Mouse (Mus musculus): ENCODE results near the gene Vav3. TPM values are rescaled to one million over a fixed set of nuclear protein-coding genes. Genes with fewer than 3 reads are reported as not detected.

The Vav3 gene
- 1.6 and 3.5 TPM in 2 replicates for polyA plus RNA-seq (2012; ENCODE audit: insufficient read depth, insufficient read length, missing spikeins)

DNA sequence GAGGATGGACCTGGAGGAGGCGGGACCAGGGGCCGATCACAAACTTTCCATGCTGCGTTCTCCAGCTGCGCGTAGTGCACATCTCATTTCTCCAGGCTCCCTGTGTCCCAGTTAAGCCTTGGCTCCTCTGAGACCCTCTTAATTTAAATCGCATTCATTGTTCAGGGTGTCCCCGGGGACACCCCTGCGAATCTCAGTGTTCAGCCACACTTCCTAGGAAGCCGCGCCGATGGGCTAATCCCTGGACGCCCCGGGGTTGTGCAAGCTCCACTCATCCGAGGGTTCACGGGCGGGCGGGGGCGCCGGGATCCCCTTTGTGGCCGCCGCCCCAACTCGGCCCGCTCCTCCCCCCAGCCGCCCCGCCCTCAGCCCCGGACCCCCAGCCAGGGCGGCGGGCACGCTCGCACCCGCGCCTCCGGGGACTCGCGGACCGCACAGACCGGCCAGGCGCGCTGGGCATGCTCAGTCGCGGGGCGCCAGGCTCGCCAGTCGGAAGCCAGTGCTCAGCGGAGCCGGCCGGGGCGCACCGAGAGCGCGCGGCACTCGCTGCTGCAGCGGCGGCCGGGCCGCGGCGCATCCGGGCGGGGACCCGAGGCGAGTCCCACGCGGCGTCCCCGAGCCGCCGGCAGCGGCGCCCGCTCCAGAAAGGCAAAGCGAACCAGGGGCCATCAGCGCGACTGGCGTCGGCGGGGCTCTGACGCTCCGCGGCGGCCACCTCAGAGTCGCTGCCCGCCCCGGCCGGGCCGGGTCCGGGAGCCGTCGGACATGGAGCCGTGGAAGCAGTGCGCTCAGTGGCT lies at the start of gene Vav3:
TSS of gene Vav3 (plus strand) at position 380 of the 797 bp plus-strand sequence.
- Histone ChIP-seq H3K27ac (replicated peaks; ENCODE audit: low read depth, low read length) (peak within 1 kb of the TSS; percentile 97), H3K4me3 (ENCODE audit: insufficient read depth, low read depth, low read length) (peak within 1 kb of the TSS; percentile 87), H3K4me1 (ENCODE audit: control insufficient read depth, insufficient read depth, insufficient read length, low read length) (peaks cover 3% of the 10 kb centered on the region; the same call in 1 of the 2 replicates)

DNA sequence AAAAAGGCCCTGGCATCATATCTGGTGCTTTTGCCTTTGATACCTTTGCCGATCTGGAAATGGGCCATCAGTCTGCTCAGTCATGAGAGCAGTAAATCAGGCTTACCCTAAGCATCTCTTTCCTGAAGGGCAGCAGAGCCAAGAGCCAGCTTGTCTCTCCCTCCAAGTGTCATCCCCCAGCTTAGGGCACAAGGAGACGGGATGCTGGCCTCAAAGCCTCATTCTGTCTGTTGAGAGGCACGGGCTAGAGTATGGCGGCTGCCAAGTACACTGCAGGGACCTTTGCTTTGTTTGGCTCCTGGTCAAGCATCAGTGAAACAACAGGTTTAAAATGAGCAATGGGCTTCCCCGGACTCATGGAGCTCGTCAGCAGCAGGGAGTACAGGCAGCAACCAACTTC lies 41.6 kb upstream of the Vav3 start:
- H3K27ac ChIP-seq (replicated peaks; ENCODE audit: low read depth, low read length), result no peak overlapping the region

DNA sequence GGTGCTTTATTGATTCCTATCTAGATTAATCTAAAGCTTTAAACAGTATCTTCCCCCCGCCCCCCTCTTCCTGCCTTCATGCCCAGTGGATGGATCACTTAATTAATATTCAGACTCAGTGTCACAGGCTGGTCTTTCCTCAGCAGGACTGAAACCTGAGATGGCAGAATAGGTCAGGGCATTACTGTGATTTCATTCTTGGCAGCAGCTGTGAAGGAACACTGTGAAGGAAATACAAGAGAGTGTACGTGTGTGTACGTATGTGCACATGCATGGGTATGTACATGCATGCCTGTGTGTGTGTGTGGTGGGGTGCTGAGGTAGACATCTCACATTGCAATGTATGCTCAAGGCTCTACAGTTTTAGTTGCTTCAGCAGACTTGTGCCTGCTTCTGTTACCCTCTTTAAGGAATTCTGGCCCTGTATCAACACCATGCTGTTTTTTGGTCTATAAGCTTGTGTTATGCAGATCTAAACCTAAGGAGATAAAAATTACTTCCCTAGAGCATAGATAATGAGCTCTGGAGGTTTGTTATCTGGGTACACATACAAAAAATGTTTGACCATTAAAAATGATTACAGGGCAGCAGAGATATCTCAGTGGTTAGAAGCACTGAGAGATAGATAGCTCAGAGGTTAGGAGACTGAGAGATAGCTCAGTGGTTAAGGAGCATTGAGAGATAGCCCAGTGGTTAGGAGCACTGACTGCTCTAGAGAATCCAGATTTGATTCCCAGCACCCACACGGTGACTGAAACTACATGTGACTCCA lies 41.0 kb upstream of the Vav3 start:
- Histone ChIP-seq H3K27ac (replicated peaks; ENCODE audit: low read depth, low read length) (no peak overlapping the region), H3K4me3 (ENCODE audit: insufficient read depth, low read depth, low read length) (no peak overlapping the region), H3K4me1 (ENCODE audit: control insufficient read depth, insufficient read depth, insufficient read length, low read length) (no peaks in the 10 kb centered on the region)

More for the DNA sequence above, 41.6 kb upstream of the Vav3 start:
- H3K4me1 ChIP-seq (ENCODE audit: control insufficient read depth, insufficient read depth, insufficient read length, low read length), result no peaks in the 10 kb centered on the region
- H3K4me3 ChIP-seq (ENCODE audit: insufficient read depth, low read depth, low read length), result no peak overlapping the region

DNA sequence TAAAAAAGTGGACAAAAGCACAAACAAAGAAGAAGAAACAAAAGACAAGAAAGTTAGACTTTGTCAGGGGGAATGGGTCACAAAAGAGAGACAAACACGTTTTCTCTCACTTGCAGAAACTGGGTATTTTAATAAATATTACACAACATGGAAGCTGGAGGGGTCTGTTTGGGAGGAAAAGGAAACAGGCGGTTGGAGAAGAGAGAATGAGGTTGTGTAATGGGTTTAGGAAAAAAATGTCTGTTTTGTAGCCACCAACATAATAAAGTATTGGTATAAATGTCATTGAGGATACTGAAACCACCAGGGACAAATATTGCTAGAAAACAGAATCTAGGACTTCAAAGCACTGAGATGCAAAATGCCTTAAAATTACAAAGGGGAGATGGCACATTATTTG lies 38.4 kb upstream of the Vav3 start:
- H3K4me3 ChIP-seq (ENCODE audit: insufficient read depth, low read depth, low read length), result no peak overlapping the region
- no peak overlapping the region for H3K27ac ChIP-seq (replicated peaks; ENCODE audit: low read depth, low read length)
- H3K4me1 ChIP-seq (ENCODE audit: control insufficient read depth, insufficient read depth, insufficient read length, low read length), result no peaks in the 10 kb centered on the region

DNA sequence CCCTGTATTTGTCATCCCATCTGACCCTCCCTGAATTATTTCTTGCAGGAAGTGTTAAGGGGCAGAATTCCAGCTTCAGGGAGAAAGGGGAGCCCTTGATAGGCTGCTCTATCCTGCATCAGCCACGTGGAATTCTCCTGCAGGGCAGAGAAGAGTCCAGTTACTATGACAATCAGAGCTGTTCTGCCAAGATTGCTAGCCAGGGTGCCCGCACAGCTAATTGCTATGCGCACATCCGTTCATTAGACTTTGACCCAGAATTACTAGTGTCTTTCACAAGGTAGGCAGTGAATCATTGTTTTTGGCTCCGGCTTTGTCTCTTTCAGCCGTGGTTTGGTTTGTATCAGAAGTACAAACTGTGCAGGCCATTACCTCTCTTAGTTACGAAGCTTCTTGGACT lies 33.0 kb upstream of the Vav3 start:
- no peak overlapping the region for H3K4me3 ChIP-seq (ENCODE audit: insufficient read depth, low read depth, low read length)
- peaks cover 10% of the 10 kb centered on the region; the same call in 1 of the 2 replicates for H3K4me1 ChIP-seq (ENCODE audit: control insufficient read depth, insufficient read depth, insufficient read length, low read length)
- no peak overlapping the region for H3K27ac ChIP-seq (replicated peaks; ENCODE audit: low read depth, low read length)

DNA sequence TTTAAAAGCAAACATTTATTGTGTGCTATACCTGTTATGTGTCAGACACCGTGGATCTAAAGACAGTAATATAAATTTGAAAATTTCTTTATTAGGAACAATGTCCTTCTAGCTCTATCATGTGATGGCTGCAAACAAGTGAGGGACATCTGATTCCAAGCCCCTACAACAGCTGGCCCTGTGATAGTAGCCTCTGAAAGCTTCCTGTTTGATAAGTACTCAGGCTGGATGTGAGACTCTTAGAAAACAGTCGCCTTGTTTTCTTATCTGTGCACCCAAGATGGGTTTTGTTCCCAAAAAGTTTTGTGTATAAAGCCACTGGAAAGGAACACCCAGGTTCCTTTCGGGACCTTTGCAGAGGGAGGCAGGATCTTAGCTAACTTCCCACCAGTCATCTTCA lies 32.0 kb upstream of the Vav3 start:
- H3K4me3 ChIP-seq (ENCODE audit: insufficient read depth, low read depth, low read length), result no peak overlapping the region
- no peak overlapping the region for H3K27ac ChIP-seq (replicated peaks; ENCODE audit: low read depth, low read length)
- peaks cover 13% of the 10 kb centered on the region; the same call in 1 of the 2 replicates for H3K4me1 ChIP-seq (ENCODE audit: control insufficient read depth, insufficient read depth, insufficient read length, low read length)

DNA sequence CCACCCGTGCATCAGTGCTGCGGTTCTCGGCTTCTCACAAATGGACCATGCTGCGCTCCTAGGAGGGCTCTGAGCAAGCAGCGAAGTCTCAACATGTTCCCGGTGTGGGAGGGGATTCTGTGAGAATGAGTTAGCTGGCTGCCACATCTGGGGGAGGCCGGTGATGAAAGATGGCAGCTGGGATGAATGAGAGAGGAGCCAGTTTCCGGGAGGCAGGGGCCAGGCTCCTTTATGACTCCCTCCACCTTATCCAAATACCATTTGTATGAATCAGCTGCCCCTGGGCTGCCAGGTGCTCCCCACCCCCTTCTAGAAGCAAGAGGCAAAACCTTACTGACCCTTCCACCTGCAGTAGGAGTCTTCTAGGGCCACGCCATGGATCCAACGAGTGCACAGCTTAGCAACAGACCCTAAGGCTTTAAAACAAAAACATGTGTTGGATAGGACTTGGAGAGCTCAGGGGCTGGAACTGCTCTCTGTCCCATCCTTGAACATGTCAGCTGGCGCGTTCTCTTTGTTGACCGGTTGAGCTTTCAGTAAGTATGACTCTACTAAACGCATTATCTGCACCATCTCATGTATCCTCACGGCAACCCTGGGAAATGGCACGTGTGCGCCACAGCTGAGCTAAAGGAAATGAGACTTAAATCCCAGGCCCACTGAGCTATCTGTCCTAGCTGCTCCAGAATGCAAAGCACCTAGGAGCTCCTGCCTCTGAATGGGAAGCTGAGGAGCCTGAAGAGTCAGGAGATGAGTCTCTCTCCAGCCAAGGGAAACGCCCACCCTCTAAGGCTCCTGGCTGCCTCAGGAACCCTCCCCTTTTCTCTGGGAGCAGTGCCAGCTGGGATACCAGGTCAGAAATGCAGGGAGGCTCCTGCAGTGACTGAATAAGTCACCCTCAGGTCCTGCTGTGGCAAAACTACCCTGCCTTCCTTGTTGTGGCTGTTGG lies 30.9 kb upstream of the Vav3 start:
- Histone ChIP-seq H3K27ac (replicated peaks; ENCODE audit: low read depth, low read length) (no peak overlapping the region), H3K4me1 (ENCODE audit: control insufficient read depth, insufficient read depth, insufficient read length, low read length) (peaks cover 13% of the 10 kb centered on the region; the same call in 1 of the 2 replicates), H3K4me3 (ENCODE audit: insufficient read depth, low read depth, low read length) (no peak overlapping the region)

DNA sequence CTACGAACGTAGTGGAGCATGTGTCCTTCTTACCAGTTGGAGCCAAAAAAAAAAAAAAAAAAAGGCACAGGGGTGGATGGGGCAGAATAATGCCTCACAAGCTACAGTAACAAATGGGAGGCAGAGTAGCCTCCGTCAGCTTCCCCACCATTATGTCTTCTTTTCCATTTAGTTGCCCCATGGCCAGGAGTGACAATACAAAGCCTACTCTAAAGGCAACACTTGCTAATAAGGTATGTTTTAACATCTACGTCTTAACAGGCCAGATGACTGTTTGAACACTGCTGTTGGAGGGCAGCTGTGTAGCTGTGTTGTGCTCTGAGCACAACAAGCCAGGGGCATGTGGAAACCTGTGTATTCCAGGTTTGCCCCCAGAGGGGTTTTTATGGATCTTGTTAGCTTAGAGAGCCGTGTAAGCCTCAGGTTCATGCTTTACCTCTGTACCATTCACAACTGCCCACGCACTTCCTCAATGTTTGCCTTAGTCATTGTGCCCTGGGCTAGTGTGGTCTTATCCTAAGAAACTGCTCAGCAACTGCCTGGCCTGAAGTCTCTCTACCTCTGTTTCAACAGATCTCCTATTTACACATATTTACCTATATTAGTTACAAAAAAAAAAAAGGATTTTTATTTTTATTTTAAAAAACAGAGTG lies 29.2 kb upstream of the Vav3 start:
- Histone ChIP-seq H3K4me3 (ENCODE audit: insufficient read depth, low read depth, low read length) (no peak overlapping the region), H3K4me1 (ENCODE audit: control insufficient read depth, insufficient read depth, insufficient read length, low read length) (peaks cover 13% of the 10 kb centered on the region; the same call in 1 of the 2 replicates), H3K27ac (replicated peaks; ENCODE audit: low read depth, low read length) (no peak overlapping the region)

DNA sequence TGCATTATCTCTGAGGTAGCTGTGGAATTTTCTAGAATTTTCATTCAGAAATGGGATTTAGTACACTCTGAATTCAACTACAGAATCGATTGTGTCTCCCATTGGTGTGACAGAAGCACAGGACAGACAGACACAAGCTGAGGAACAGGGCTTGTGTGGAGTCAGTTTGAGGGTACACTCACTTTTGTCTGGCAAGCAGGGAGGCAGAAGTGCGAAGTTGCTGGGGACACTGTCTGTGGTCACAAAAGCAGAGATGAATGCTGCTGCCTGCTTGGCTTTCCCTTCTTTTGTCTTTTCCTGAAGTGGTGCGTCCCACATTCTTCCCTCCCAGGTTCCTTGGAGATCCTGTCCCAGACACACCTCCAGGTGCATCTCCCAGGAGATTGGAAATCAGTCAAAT lies 28.6 kb upstream of the Vav3 start:
- no peak overlapping the region for H3K27ac ChIP-seq (replicated peaks; ENCODE audit: low read depth, low read length)
- no peak overlapping the region for H3K4me3 ChIP-seq (ENCODE audit: insufficient read depth, low read depth, low read length)
- H3K4me1 ChIP-seq (ENCODE audit: control insufficient read depth, insufficient read depth, insufficient read length, low read length), result peaks cover 13% of the 10 kb centered on the region; the same call in 1 of the 2 replicates

DNA sequence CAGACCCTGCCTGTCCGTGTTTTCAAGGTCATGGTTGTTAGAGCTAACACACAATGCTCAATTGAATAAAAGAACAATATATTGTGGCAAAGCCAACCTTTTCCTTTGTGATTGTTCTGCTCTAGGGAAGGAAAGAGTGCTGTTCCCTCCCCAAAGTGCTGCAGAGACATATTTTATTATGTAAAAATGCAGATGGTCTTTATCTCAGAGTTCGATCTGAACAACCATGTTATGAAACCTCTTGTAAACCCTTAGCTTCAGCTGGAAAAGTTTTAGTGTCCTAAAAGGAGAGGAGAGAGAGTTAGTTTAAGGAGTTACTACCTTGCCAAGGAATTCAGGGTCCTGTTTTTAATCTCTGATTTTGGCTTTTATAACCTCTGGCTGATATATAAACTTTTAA lies 27.0 kb upstream of the Vav3 start:
- Histone ChIP-seq H3K27ac (replicated peaks; ENCODE audit: low read depth, low read length) (no peak overlapping the region), H3K4me1 (ENCODE audit: control insufficient read depth, insufficient read depth, insufficient read length, low read length) (peaks cover 10% of the 10 kb centered on the region; the same call in 1 of the 2 replicates), H3K4me3 (ENCODE audit: insufficient read depth, low read depth, low read length) (no peak overlapping the region)

DNA sequence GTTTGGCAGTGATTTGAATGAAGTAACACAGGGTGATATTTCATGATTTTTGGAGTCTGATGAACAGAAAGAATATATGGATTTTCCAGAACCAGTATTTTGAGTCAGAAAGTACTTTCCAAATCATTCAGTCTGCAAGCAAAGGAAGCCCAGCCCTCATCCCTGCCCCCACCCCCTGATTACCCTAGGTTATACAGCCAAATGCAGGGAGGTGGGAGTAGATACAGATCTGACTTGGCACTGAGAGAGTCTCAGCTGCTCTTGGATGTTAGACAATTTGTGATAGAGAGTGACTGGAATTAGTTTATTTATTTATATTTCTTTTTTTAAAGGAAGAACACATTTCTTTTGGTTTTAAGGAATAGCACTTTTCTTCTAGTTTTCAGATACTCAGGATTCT lies 18.2 kb upstream of the Vav3 start:
- no peak overlapping the region for H3K27ac ChIP-seq (replicated peaks; ENCODE audit: low read depth, low read length)
- H3K4me1 ChIP-seq (ENCODE audit: control insufficient read depth, insufficient read depth, insufficient read length, low read length), result no peaks in the 10 kb centered on the region; the same call in 1 of the 2 replicates
- no peak overlapping the region for H3K4me3 ChIP-seq (ENCODE audit: insufficient read depth, low read depth, low read length)

DNA sequence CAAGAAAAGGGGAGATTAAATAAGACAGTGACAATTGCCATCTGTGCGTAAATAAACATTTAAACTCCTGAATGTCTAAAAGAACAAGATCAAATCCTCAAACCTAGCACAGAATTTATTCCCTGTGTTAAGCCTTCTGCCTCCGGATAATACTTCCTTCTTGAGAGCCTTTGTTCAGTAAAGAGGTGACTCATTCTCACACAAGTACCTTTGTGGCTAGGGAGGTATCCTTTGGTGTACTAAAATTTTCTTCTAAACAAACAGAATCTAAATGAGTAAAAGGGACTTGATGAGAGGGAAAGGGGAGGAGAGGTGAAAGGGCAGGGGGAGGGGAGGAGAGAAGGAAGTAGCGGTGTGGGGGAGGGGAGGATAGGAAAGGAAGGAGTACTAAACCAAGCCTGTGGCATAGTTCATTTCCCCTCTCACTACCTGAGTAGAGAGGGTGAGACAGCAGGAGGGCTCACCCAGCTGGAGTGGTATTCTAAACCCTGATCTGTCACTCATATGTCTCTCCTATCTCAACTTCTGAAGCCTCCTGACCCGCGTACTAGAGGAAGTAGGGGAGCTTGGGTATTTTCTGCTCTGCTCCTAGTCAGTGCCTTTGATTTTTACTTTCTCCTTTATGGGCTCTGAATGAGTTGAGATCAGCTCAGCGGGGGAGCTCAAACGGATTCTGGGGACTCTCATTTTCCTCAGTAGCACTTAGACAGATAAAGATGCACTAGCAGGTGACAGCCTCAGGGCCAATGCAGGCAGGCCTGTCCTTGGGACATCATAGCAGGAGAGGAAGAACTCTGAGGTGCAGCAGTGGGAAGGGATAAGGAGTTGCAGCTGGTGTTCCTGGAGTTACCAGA lies 16.8 kb upstream of the Vav3 start:
- Histone ChIP-seq H3K27ac (replicated peaks; ENCODE audit: low read depth, low read length) (no peak overlapping the region), H3K4me1 (ENCODE audit: control insufficient read depth, insufficient read depth, insufficient read length, low read length) (no peaks in the 10 kb centered on the region; the same call in 1 of the 2 replicates), H3K4me3 (ENCODE audit: insufficient read depth, low read depth, low read length) (no peak overlapping the region)

DNA sequence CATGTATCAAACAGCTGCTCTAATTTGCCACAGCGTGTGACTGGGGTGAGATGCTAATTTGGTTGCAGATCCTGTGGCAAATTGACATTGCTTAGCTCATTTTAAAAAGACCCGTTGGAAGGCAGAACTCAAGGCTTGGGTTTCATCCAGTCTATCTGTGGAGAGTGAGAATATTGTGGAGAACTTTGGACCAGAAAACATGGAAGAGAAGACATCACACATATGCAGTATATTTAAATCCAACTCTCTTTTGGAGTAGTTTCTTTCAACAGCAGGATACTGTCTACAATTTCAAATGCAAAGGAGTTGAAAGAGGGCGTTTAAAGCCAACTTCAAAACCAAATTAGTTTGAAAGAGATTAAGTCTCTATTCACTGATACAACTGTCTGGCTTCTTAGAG lies 13.3 kb upstream of the Vav3 start:
- Histone ChIP-seq H3K4me1 (ENCODE audit: control insufficient read depth, insufficient read depth, insufficient read length, low read length) (no peaks in the 10 kb centered on the region; the same call in 1 of the 2 replicates), H3K27ac (replicated peaks; ENCODE audit: low read depth, low read length) (no peak overlapping the region), H3K4me3 (ENCODE audit: insufficient read depth, low read depth, low read length) (no peak overlapping the region)
